Mouse (Mus musculus) c-Kit-positive CD71-negative TER-119-negative erythroid progenitor cells, embryonic 14.5 days (primary cell): ENCODE results near the gene Enpp5.

Experiments
- DNase-seq: peaks from one replicate; pipeline ENCODE4 v3.0.0-alpha.2; 2013; ENCODE audit warnings: low read depth

Enpp5 gene

GRCm38 (mm10) chr17:44078631-44079350, at the start of gene Enpp5:
Gene Enpp5, plus strand, starts transcription at chr17:44078813.
- DNase-seq: peak; percentile 53

- peak; percentile 24 for DNase-seq
These were observed 49.0 kb upstream of the Enpp5 start for GRCm38 (mm10) chr17:44029616-44030015.

GRCm38 (mm10) chr17:44030776-44031587, 47.6 kb upstream of the Enpp5 start:
- no peak for DNase-seq

- DNase-seq: no peak
These were observed 43.6 kb upstream of the Enpp5 start for GRCm38 (mm10) chr17:44035005-44035404.

- peak; percentile 13 for DNase-seq
These were observed 40.0 kb upstream of the Enpp5 start for GRCm38 (mm10) chr17:44038656-44039055.

GRCm38 (mm10) chr17:44040449-44040848, 38.2 kb upstream of the Enpp5 start:
- no peak for DNase-seq

GRCm38 (mm10) chr17:44042301-44042700, 36.3 kb upstream of the Enpp5 start:
- DNase-seq: no peak

- no peak for DNase-seq
These were observed 35.8 kb upstream of the Enpp5 start for GRCm38 (mm10) chr17:44042861-44043260.

GRCm38 (mm10) chr17:44053427-44053826, 25.2 kb upstream of the Enpp5 start:
- DNase-seq: peak; percentile 42

GRCm38 (mm10) chr17:44057123-44057522, 21.5 kb upstream of the Enpp5 start:
- DNase-seq: no peak

- no peak for DNase-seq
These were observed 20.5 kb upstream of the Enpp5 start for GRCm38 (mm10) chr17:44058145-44058544.

- DNase-seq: no peak
These were observed 17.8 kb upstream of the Enpp5 start for GRCm38 (mm10) chr17:44060781-44061180.

- no peak for DNase-seq
These were observed 17.2 kb upstream of the Enpp5 start for GRCm38 (mm10) chr17:44061289-44061890.

GRCm38 (mm10) chr17:44068876-44069275, 9.7 kb upstream of the Enpp5 start:
- DNase-seq: no peak

- no peak for DNase-seq
These were observed 6.9 kb upstream of the Enpp5 start for GRCm38 (mm10) chr17:44071680-44072079.

GRCm38 (mm10) chr17:44075601-44076000, 3.0 kb upstream of the Enpp5 start:
- no peak for DNase-seq

GRCm38 (mm10) chr17:44076051-44076680, 2.4 kb upstream of the Enpp5 start:
- DNase-seq: peak; percentile 35

GRCm38 (mm10) chr17:44077146-44077842, 1.3 kb upstream of the Enpp5 start:
- DNase-seq: no peak

- no peak for DNase-seq
These were observed 811 bp upstream of the Enpp5 start for GRCm38 (mm10) chr17:44077843-44078160.

- DNase-seq: no peak
These were observed 4.5 kb downstream of the Enpp5 start for GRCm38 (mm10) chr17:44083156-44083555.

- no peak for DNase-seq
These were observed 9.6 kb downstream of the Enpp5 start for GRCm38 (mm10) chr17:44088226-44088625.

- DNase-seq: no peak
These were observed 12.3 kb downstream of the Enpp5 start for GRCm38 (mm10) chr17:44090916-44091315.
